Mouse (Mus musculus) cerebellum, adult 2 months (tissue): ENCODE results near the gene Atp13a1.

Experiments
- CTCF ChIP-seq: fragments of 200-500 bp; IDR thresholded peaks from 2 replicates; pipeline ENCODE4 v1.5.1; 2011; ENCODE audit warnings: low read depth, mild to moderate bottlenecking, control low read depth, low read length, moderate library complexity, borderline replicate concordance; ENCODE audit not compliant: insufficient read depth
- POLR2A ChIP-seq: fragments of 200-500 bp; IDR thresholded peaks from 2 replicates; pipeline ENCODE4 v1.6.1; 2011; ENCODE audit warnings: low read length, control low read depth, borderline replicate concordance; ENCODE audit not compliant: insufficient read depth

- TF ChIP-seq POLR2A (no peak), CTCF (no peak)
Measured at GRCm38 (mm10) chr8:69815396-69815795, 24.4 kb downstream of the Atp13a1 start.
